Mouse (Mus musculus) small intestine, adult 2 months (tissue): ENCODE data around the gene Ginm1. TPM values are rescaled to one million over a fixed set of nuclear protein-coding genes. Genes with fewer than 3 reads are reported as not detected.

Source experiments
- H3K27ac ChIP-seq: fragments of 200-500 bp; 2 replicates; pipeline ENCODE4 v1.5.1; 2012; ENCODE audit warnings: low read depth, low read length, control low read depth, inconsistent platforms; ENCODE audit not compliant: insufficient read depth
- H3K27me3 ChIP-seq: fragments of 200-500 bp; 2 replicates; pipeline ENCODE4 v1.6.1; 2012; ENCODE audit warnings: mild to moderate bottlenecking, moderate library complexity, low read length, inconsistent platforms; ENCODE audit not compliant: control insufficient read depth, insufficient read depth
- H3K36me3 ChIP-seq: fragments of 200-500 bp; 2 replicates; pipeline ENCODE4 v1.6.1; 2012; ENCODE audit warnings: mild to moderate bottlenecking, low read length, control low read depth, inconsistent platforms; ENCODE audit not compliant: control insufficient read depth, insufficient read depth
- H3K4me1 ChIP-seq: fragments of 200-500 bp; 2 replicates; pipeline ENCODE4 v1.6.1; 2012; ENCODE audit warnings: low read length, inconsistent platforms, mixed read lengths; ENCODE audit not compliant: control insufficient read depth, insufficient read depth, insufficient read length
- H3K4me3 ChIP-seq: fragments of 200-500 bp; 2 replicates; pipeline ENCODE4 v1.5.1; 2012; ENCODE audit warnings: low read depth, mild to moderate bottlenecking, control low read depth, inconsistent platforms, low read length, moderate library complexity
- CTCF ChIP-seq: fragments of 200-500 bp; IDR thresholded peaks from 2 replicates; pipeline ENCODE4 v1.5.1; 2012; ENCODE audit warnings: low read depth, mild to moderate bottlenecking, control low read depth, inconsistent platforms, low read length, moderate library complexity, mixed read lengths; ENCODE audit not compliant: insufficient replicate concordance, insufficient read length; ENCODE audit errors: extremely low read depth
- POLR2A ChIP-seq: fragments of 200-500 bp; IDR thresholded peaks from 2 replicates; pipeline ENCODE4 v1.6.1; 2012; ENCODE audit warnings: low read depth, mild to moderate bottlenecking, control low read depth, inconsistent platforms, low read length, moderate library complexity
- WGBS: fragments of 180-500 bp; shearing (Covaris S2); methylation state at CpG from one replicate; pipeline ENCODE4 v1.1.7; 2018; 5-methylcytosine and 5-hydroxymethylcytosine counted together
- polyA plus RNA-seq: library from polyadenylated mRNA; depleted of rRNA; stranded (reverse); fragments of >200 nt; gene quantifications from 2 replicates; pipeline ENCODE4 v1.2.3, GENCODE M21; 2012

Gene Ginm1
- polyA plus RNA-seq, 1 experiment = 11.6 TPM

- TF ChIP-seq CTCF (no peak), POLR2A (no peak)
- 88% methylated on average over 4 of the region's 4 CpGs for WGBS
- H3K27ac ChIP-seq = no peak overlapping the region
These were observed 32.6 kb upstream of the Ginm1 start for GRCm38 (mm10) chr10:7825281-7825665.

GRCm38 (mm10) chr10:7824663-7825280, 32.1 kb upstream of the Ginm1 start:
- peaks cover 17% of the 10 kb centered on the region for H3K36me3 ChIP-seq
- no peak overlapping the region for H3K27ac ChIP-seq
- WGBS = 82% methylated on average over 9 of the region's 9 CpGs
- no peak overlapping the region for H3K4me3 ChIP-seq
- TF ChIP-seq POLR2A (no peak), CTCF (no peak)
- no peaks in the 10 kb centered on the region for H3K27me3 ChIP-seq
- peaks cover 7% of the 10 kb centered on the region; the same call in 1 of the 2 replicates for H3K4me1 ChIP-seq

More at GRCm38 (mm10) chr10:7825281-7825665, 32.6 kb upstream of the Ginm1 start:
- H3K27me3 ChIP-seq = no peaks in the 10 kb centered on the region
- H3K4me3 ChIP-seq = no peak overlapping the region
- H3K36me3 ChIP-seq = peaks cover 16% of the 10 kb centered on the region
- peaks cover 7% of the 10 kb centered on the region; the same call in 1 of the 2 replicates for H3K4me1 ChIP-seq

GRCm38 (mm10) chr10:7821981-7822380, 29.4 kb upstream of the Ginm1 start:
- Histone ChIP-seq H3K27me3 (no peaks in the 10 kb centered on the region), H3K4me1 (peaks cover 7% of the 10 kb centered on the region; the same call in 1 of the 2 replicates), H3K36me3 (peaks cover 29% of the 10 kb centered on the region), H3K4me3 (no peak overlapping the region), H3K27ac (no peak overlapping the region)
- 90% methylated on average over 12 of the region's 12 CpGs for WGBS
- no peak for TF ChIP-seq CTCF
- TF ChIP-seq POLR2A = no peak

GRCm38 (mm10) chr10:7820171-7820570, 27.5 kb upstream of the Ginm1 start:
- H3K36me3 ChIP-seq = peaks cover 36% of the 10 kb centered on the region
- H3K27ac ChIP-seq = no peak overlapping the region
- WGBS = 91% methylated on average over 5 of the region's 5 CpGs
- no peaks in the 10 kb centered on the region for H3K27me3 ChIP-seq
- TF ChIP-seq POLR2A = no peak
- peaks cover 2% of the 10 kb centered on the region; the same call in 1 of the 2 replicates for H3K4me1 ChIP-seq
- no peak overlapping the region for H3K4me3 ChIP-seq

- TF ChIP-seq CTCF (no peak), POLR2A (no peak)
- H3K4me3 ChIP-seq = no peak overlapping the region
- peaks cover 39% of the 10 kb centered on the region for H3K36me3 ChIP-seq
- peaks cover 2% of the 10 kb centered on the region; the same call in 1 of the 2 replicates for H3K4me1 ChIP-seq
- no peak overlapping the region for H3K27ac ChIP-seq
- H3K27me3 ChIP-seq = no peaks in the 10 kb centered on the region
- WGBS = 84% methylated on average over 4 of the region's 4 CpGs
These were observed 27.0 kb upstream of the Ginm1 start for GRCm38 (mm10) chr10:7819603-7820002.

- peaks cover 2% of the 10 kb centered on the region; the same call in 1 of the 2 replicates for H3K4me1 ChIP-seq
- H3K4me3 ChIP-seq = no peak overlapping the region
- TF ChIP-seq POLR2A = no peak
- WGBS = 91% methylated on average over 4 of the region's 4 CpGs
- H3K27ac ChIP-seq = no peak overlapping the region
- H3K36me3 ChIP-seq = peaks cover 43% of the 10 kb centered on the region
- no peaks in the 10 kb centered on the region for H3K27me3 ChIP-seq
These were observed 26.5 kb upstream of the Ginm1 start for GRCm38 (mm10) chr10:7819156-7819555.

- H3K4me3 ChIP-seq = no peak overlapping the region
- no peak for TF ChIP-seq CTCF
- no peak for TF ChIP-seq POLR2A
- WGBS = 93% methylated on average over 4 of the region's 4 CpGs
- H3K4me1 ChIP-seq = peaks cover 2% of the 10 kb centered on the region; the same call in 1 of the 2 replicates
- H3K27ac ChIP-seq = no peak overlapping the region
- no peaks in the 10 kb centered on the region for H3K27me3 ChIP-seq
- peaks cover 46% of the 10 kb centered on the region for H3K36me3 ChIP-seq
These were observed 26.1 kb upstream of the Ginm1 start for GRCm38 (mm10) chr10:7818676-7819075.

GRCm38 (mm10) chr10:7816476-7816875, 23.9 kb upstream of the Ginm1 start:
- TF ChIP-seq CTCF = no peak
- no peak for TF ChIP-seq POLR2A
- H3K36me3 ChIP-seq = peaks cover 43% of the 10 kb centered on the region
- H3K27ac ChIP-seq = no peak overlapping the region
- no peak overlapping the region for H3K4me3 ChIP-seq
- WGBS = 59% methylated on average over 2 of the region's 2 CpGs
- H3K4me1 ChIP-seq = peaks cover 2% of the 10 kb centered on the region; the same call in 1 of the 2 replicates
- no peaks in the 10 kb centered on the region for H3K27me3 ChIP-seq
